Mouse (Mus musculus) lung, embryonic 16.5 days (tissue): ENCODE measurements around the gene Ppme1. TPM values are rescaled to one million over a fixed set of nuclear protein-coding genes. Genes with fewer than 3 reads are reported as not detected.

Experiments used
- ATAC-seq: fragments of 200-750 bp; cut with Nextera tagmentation; 2 replicates; pipeline ENCODE4 v1.8.0; 2017; ENCODE audit warnings: low read depth, mild to moderate bottlenecking, moderate library complexity
- H3K27ac ChIP-seq: fragments of 300-500 bp; sonication (generic); 2 replicates; pipeline ENCODE4 v1.5.1; 2014; ENCODE audit warnings: mild to moderate bottlenecking, control low read depth, low read length
- H3K27me3 ChIP-seq: fragments of 300-500 bp; sonication (generic); 2 replicates; pipeline ENCODE4 v1.6.1; 2014; ENCODE audit warnings: low read depth, low read length, mixed read lengths; ENCODE audit not compliant: control insufficient read depth, insufficient read depth
- H3K36me3 ChIP-seq: fragments of 300-500 bp; sonication (generic); 2 replicates; pipeline ENCODE4 v1.6.1; 2014; ENCODE audit warnings: low read length; ENCODE audit not compliant: control insufficient read depth, insufficient read depth
- H3K4me1 ChIP-seq: fragments of 300-500 bp; sonication (generic); replicated peaks from 2 replicates; pipeline ENCODE4 v1.6.1; 2014; ENCODE audit warnings: low read length, mixed read lengths; ENCODE audit not compliant: control insufficient read depth, insufficient read depth
- H3K4me2 ChIP-seq: fragments of 300-500 bp; sonication (generic); 2 replicates; pipeline ENCODE4 v1.6.1; 2014; ENCODE audit warnings: low read depth, low read length, control low read depth
- H3K4me3 ChIP-seq: fragments of 300-500 bp; sonication (generic); 2 replicates; pipeline ENCODE4 v1.5.1; 2014; ENCODE audit warnings: mild to moderate bottlenecking, low read length, control low read depth
- H3K9ac ChIP-seq: fragments of 300-500 bp; sonication (generic); 2 replicates; pipeline ENCODE4 v1.6.1; 2014; ENCODE audit warnings: low read length, control low read depth
- H3K9me3 ChIP-seq: fragments of 300-500 bp; sonication (generic); 2 replicates; pipeline ENCODE4 v1.6.1; 2016; ENCODE audit warnings: low read length; ENCODE audit not compliant: control insufficient read depth
- WGBS: fragments of 180-500 bp; shearing (Covaris S2); extraction: QIAGEN DNeasy Blood & Tissue Kit; methylation state at CpG from one replicate; pipeline ENCODE4 v1.1.7; 2014; 5-methylcytosine and 5-hydroxymethylcytosine counted together
- polyA plus RNA-seq: library from polyadenylated mRNA; unstranded; fragments of >200 nt; fragmentation: Nextera tagmentation; extraction: Ambion mirVana; gene quantifications from 2 replicates; pipeline ENCODE4 v1.2.1, GENCODE M21; 2015

Ppme1 gene
- polyA plus RNA-seq, 1 experiment from 2014 or later = 57.6 TPM

- no peak overlapping the region for H3K9ac ChIP-seq
- no peak overlapping the region for H3K4me3 ChIP-seq
- ATAC-seq = no peak
- H3K27ac ChIP-seq = no peak overlapping the region
- 75% methylated on average over 8 of the region's 8 CpGs for WGBS
- peaks cover 14% of the 10 kb centered on the region for H3K4me1 ChIP-seq
- H3K4me2 ChIP-seq = no peak overlapping the region
- 0 out of 2 replicates have a peak, but pooled peaks cover 2% of the 10 kb centered on the region for H3K36me3 ChIP-seq
- H3K27me3 ChIP-seq = no peaks in the 10 kb centered on the region
- no peaks in the 10 kb centered on the region for H3K9me3 ChIP-seq
Measured at GRCm38 (mm10) chr7:100293546-100293945, 78.6 kb downstream of the Ppme1 start.

- H3K4me1 ChIP-seq = peaks cover 42% of the 10 kb centered on the region
- no peaks in the 10 kb centered on the region for H3K9me3 ChIP-seq
- 18% methylated on average over 11 of the region's 11 CpGs for WGBS
- no peaks in the 10 kb centered on the region for H3K27me3 ChIP-seq
- H3K4me3 ChIP-seq = peak overlapping the region; percentile 32
- peak; percentile 88 for ATAC-seq
- 0 out of 2 replicates have a peak, but pooled peaks cover 2% of the 10 kb centered on the region for H3K36me3 ChIP-seq
- H3K27ac ChIP-seq = peak overlapping the region; percentile 98
- H3K4me2 ChIP-seq = peak overlapping the region; percentile 56
- peak overlapping the region; percentile 57 for H3K9ac ChIP-seq
Measured at GRCm38 (mm10) chr7:100288622-100289021, 83.5 kb downstream of the Ppme1 start.

DNA sequence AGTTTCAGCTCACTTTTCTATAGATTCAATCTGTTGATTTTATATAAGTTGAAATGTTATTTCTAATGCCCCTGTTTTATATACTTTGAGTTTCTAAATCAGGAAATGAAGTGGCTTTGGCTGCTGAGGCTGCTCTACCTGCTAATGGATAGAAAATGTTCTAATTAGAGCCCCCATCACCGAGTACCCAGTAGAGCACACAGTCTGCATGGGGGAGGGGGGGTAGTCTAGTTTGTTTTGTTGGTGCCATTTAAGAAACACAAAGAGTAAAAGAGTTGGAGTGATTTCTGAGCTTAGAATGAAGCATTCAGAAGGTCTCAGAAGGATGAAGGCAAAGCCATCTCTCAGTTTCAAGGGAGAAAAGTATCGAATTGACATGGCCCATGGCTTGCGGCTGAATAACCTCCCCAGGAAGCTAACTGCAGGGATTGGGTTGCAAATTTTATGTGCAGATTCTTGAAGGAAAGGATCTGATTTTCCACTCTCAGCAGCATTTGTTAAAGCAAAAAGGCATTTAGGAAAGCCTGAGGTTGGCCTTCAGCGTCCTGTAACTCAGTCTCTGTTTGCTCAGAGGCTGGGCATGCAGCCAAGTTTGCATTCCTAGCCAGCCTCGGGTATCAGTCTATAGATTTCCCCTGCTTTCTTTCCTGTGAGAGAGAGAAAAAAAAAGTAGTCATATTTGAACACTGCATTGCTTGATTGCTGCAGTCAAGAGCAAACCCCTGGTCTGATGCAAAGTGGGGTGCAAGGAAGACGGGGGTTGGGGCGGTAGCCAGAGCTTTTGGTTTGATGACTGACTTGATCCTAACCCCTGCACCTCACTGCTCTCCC is 84.1 kb downstream of the Ppme1 start:
- Histone ChIP-seq H3K9ac (peak overlapping the region; percentile 57), H3K4me2 (peak overlapping the region; percentile 56), H3K4me1 (peaks cover 42% of the 10 kb centered on the region), H3K27me3 (no peaks in the 10 kb centered on the region), H3K27ac (peak overlapping the region; percentile 98), H3K9me3 (no peaks in the 10 kb centered on the region), H3K36me3 (no peaks in the 10 kb centered on the region), H3K4me3 (peak overlapping the region; percentile 32)
- WGBS = 7% methylated on average over 7 of the region's 7 CpGs
- ATAC-seq = peak; percentile 91

- Histone ChIP-seq H3K27ac (peak within 1 kb of the TSS; percentile 98), H3K4me1 (peaks cover 42% of the 10 kb centered on the region), H3K27me3 (no peaks in the 10 kb centered on the region), H3K4me3 (peak within 1 kb of the TSS; percentile 62), H3K9me3 (no peaks in the 10 kb centered on the region), H3K36me3 (no peaks in the 10 kb centered on the region), H3K9ac (peak within 1 kb of the TSS; percentile 78), H3K4me2 (peak within 1 kb of the TSS; percentile 80)
- under 1% methylated on average over 52 of the region's 53 CpGs for WGBS
- peak; percentile 35 for ATAC-seq
Measured at GRCm38 (mm10) chr7:100285383-100285782, 86.7 kb downstream of the Ppme1 start, which contains the start of gene P4ha3. P4ha3 (plus strand) TSS chr7:100285520.

GRCm38 (mm10) chr7:100283298-100283697 is 88.8 kb downstream of the Ppme1 start:
- Histone ChIP-seq H3K27ac (no peak overlapping the region), H3K9me3 (no peaks in the 10 kb centered on the region), H3K9ac (no peak overlapping the region), H3K36me3 (no peaks in the 10 kb centered on the region), H3K4me3 (no peak overlapping the region), H3K4me2 (no peak overlapping the region), H3K4me1 (peaks cover 26% of the 10 kb centered on the region), H3K27me3 (no peaks in the 10 kb centered on the region)
- ATAC-seq = no peak
- WGBS = 31% methylated on average over 3 of the region's 3 CpGs

- ATAC-seq = no peak
- 56% methylated on average over 3 of the region's 3 CpGs for WGBS
- Histone ChIP-seq H3K27ac (no peak overlapping the region), H3K9ac (no peak overlapping the region), H3K9me3 (no peaks in the 10 kb centered on the region), H3K4me3 (no peak overlapping the region), H3K36me3 (no peaks in the 10 kb centered on the region), H3K27me3 (no peaks in the 10 kb centered on the region), H3K4me1 (peaks cover 15% of the 10 kb centered on the region), H3K4me2 (no peak overlapping the region)
Measured at GRCm38 (mm10) chr7:100281596-100281995, 90.5 kb downstream of the Ppme1 start.

DNA sequence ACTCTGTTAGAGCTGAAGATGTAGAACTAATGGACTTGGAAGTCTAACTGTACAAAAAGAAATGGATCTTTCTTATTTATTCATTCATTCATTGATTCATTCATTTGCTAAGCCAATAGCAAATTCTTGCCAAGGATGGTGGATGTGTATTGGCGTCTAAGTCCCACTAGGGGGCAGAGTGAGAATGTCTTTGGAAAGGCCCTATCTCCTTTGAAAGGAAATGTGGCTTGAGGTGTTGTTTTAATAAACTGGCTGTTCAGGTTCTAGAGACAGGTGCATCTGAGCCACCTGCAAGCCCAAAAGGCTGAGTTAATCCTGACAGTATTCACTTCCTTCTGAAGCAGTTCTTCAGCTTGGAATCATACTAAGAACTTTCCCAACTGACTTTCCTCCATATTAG is 92.3 kb downstream of the Ppme1 start:
- no peak for ATAC-seq

More for the DNA sequence above, 92.3 kb downstream of the Ppme1 start:
- no peaks in the 10 kb centered on the region for H3K27me3 ChIP-seq
- H3K4me1 ChIP-seq = peaks cover 2% of the 10 kb centered on the region
- no peaks in the 10 kb centered on the region for H3K9me3 ChIP-seq
- no peak overlapping the region for H3K4me3 ChIP-seq
- 0% methylated on average over 1 of the region's 1 CpGs for WGBS
- H3K4me2 ChIP-seq = no peak overlapping the region
- no peak overlapping the region for H3K27ac ChIP-seq
- no peaks in the 10 kb centered on the region for H3K36me3 ChIP-seq
- H3K9ac ChIP-seq = no peak overlapping the region

Other genes starting within 250 kb of the Ppme1 start
- gene Lipt2, start 213.0 kb downstream of the Ppme1 start, polyA plus RNA-seq = 12.8 and 13.8 TPM in 2 replicates
- 2.4 and 3.0 TPM in 2 replicates for gene Kcne3, start 195.8 kb downstream of the Ppme1 start, polyA plus RNA-seq
- 2.0 and 2.3 TPM in 2 replicates for gene Pgm2l1, start 144.9 kb downstream of the Ppme1 start, polyA plus RNA-seq
- 15.5 and 17.2 TPM in 2 replicates for gene P4ha3, start 86.8 kb downstream of the Ppme1 start, polyA plus RNA-seq
- gene C2cd3, start 74 bp downstream of the Ppme1 start, polyA plus RNA-seq = 23.1 and 24.6 TPM in 2 replicates
- gene Ucp3, start 100.7 kb upstream of the Ppme1 start, polyA plus RNA-seq = 0.09 TPM in 1 of 2 replicates, not detected in the other
- 306 and 325 TPM in 2 replicates for gene Ucp2, start 121.0 kb upstream of the Ppme1 start, polyA plus RNA-seq
- 8.5 and 12.9 TPM in 2 replicates for gene Dnajb13, start 142.7 kb upstream of the Ppme1 start, polyA plus RNA-seq
- gene Coa4, start 164.8 kb upstream of the Ppme1 start, polyA plus RNA-seq = 19.6 and 20.4 TPM in 2 replicates
- gene Rab6a, start 235.1 kb upstream of the Ppme1 start, polyA plus RNA-seq = 69.8 and 74.6 TPM in 2 replicates
- gene Mrpl48, start 236.0 kb upstream of the Ppme1 start, polyA plus RNA-seq = 74.6 and 76.3 TPM in 2 replicates